Mouse (Mus musculus) embryonic facial prominence, embryonic 11.5 days (tissue): ENCODE data around the gene 1700028J19Rik. TPM values are rescaled to one million over a fixed set of nuclear protein-coding genes. Genes with fewer than 3 reads are reported as not detected.
"Not testable (repeated sequence)": the region's sequence is repeated elsewhere in the genome, so short reads cannot be mapped to it uniquely, and the experiment has no call there.

Source experiments
- ATAC-seq: fragments of 200-750 bp; cut with Nextera tagmentation; replicated peaks from 2 replicates; pipeline ENCODE4 v1.8.0; 2017; ENCODE audit warnings: low read depth; ENCODE audit not compliant: insufficient number of reproducible peaks, low FRiP score, low TSS enrichment
- DNase-seq: peaks from one replicate; pipeline ENCODE4 v3.0.0-alpha.2; 2015; ENCODE audit warnings: low spot score
- H3K27ac ChIP-seq: fragments of 300-500 bp; sonication (generic); replicated peaks from 2 replicates; pipeline ENCODE4 v1.5.1; 2014; ENCODE audit warnings: mild to moderate bottlenecking, low read depth, low read length, control low read depth
- H3K27me3 ChIP-seq: fragments of 300-500 bp; sonication (generic); 2 replicates; pipeline ENCODE4 v1.6.1; 2014; ENCODE audit warnings: mild to moderate bottlenecking, low read length, moderate library complexity, mixed read lengths; ENCODE audit not compliant: control insufficient read depth, insufficient read depth
- H3K36me3 ChIP-seq: fragments of 300-500 bp; sonication (generic); replicated peaks from 2 replicates; pipeline ENCODE4 v1.6.1; 2014; ENCODE audit warnings: low read depth, mild to moderate bottlenecking, low read length, moderate library complexity, mixed read lengths; ENCODE audit not compliant: control insufficient read depth, insufficient read depth
- H3K4me1 ChIP-seq: fragments of 300-500 bp; sonication (generic); 2 replicates; pipeline ENCODE4 v1.6.1; 2014; ENCODE audit warnings: low read length, mixed read lengths; ENCODE audit not compliant: control insufficient read depth, insufficient read depth
- H3K4me2 ChIP-seq: fragments of 300-500 bp; sonication (generic); 2 replicates; pipeline ENCODE4 v1.6.1; 2014; ENCODE audit warnings: low read depth, mild to moderate bottlenecking, control low read depth, low read length, moderate library complexity
- H3K4me3 ChIP-seq: fragments of 300-500 bp; sonication (generic); 2 replicates; pipeline ENCODE4 v1.5.1; 2014; ENCODE audit warnings: low read depth, low read length, control low read depth
- H3K9ac ChIP-seq: fragments of 300-500 bp; sonication (generic); replicated peaks from 2 replicates; pipeline ENCODE4 v1.6.1; 2014; ENCODE audit warnings: mild to moderate bottlenecking, control low read depth, low read length
- H3K9me3 ChIP-seq: fragments of 300-500 bp; sonication (generic); replicated peaks from 2 replicates; pipeline ENCODE4 v1.6.1; 2016; ENCODE audit warnings: mild to moderate bottlenecking, low read length, inconsistent platforms, mixed read lengths; ENCODE audit not compliant: control insufficient read depth
- WGBS: fragments of 180-500 bp; shearing (Covaris S2); extraction: QIAGEN DNeasy Blood & Tissue Kit; methylation state at CpG from one replicate; pipeline ENCODE4 v1.1.7; 2014; 5-methylcytosine and 5-hydroxymethylcytosine counted together
- polyA plus RNA-seq: library from polyadenylated mRNA; unstranded; fragments of >200 nt; fragmentation: Nextera tagmentation; extraction: Ambion mirVana; gene quantifications from 2 replicates; pipeline ENCODE4 v1.2.1, GENCODE M21; 2014

1700028J19Rik gene
- polyA plus RNA-seq, 1 experiment from 2014 or later, result 1.00 TPM

DNA sequence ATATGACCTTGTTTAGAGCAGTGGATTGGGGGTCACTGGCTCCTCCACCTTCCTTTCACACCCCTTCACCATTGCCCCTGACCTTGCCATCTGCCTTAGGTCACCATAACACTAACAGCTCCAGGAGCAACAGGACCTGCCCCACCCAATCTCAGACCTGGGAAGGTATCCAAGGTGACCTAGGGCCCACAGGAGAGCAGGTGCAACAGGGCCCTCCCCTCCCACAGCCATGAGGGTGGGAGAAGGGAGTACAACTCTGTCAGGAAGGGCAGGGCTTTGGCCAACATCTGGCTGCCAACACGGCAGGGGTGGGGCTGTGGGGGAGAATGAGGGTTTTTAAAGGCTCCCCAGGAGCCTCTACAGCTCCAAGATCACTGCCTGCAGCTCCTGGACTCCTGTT is 21.4 kb downstream of the 1700028J19Rik start, which contains the start of gene Klk1:
Gene Klk1, plus strand, starts transcription at position 285 of the 400 bp plus-strand sequence.
- DNase-seq (no peak), ATAC-seq (no peak)
- Histone ChIP-seq H3K27me3 (no peaks in the 10 kb centered on the region), H3K9ac (no peak within 1 kb of the TSS), H3K4me1 (no peaks in the 10 kb centered on the region), H3K9me3 (no peaks in the 10 kb centered on the region), H3K4me2 (no peak within 1 kb of the TSS), H3K4me3 (no peak within 1 kb of the TSS), H3K27ac (no peak within 1 kb of the TSS), H3K36me3 (no peaks in the 10 kb centered on the region)
- 73% methylated on average over 1 of the region's 1 CpGs for WGBS

DNA sequence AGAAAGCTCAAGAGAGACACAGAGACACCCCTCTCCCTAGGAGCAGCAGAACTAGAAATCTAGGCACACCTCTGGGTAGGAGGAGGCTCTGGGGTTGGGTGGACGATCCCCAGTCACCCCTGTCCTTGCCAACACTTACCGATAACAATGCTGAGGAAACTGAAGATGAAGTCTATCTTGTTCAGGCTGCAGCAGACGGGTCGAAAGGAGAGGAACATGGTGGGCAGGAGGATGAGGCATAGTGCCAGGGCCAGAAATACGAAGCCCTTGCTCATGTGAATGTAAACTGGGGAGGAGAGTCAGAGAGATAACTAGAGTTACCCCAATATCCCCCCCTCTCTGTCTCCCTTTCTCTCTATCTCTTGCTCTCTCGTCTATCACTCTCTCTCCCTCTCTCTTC is 24.2 kb downstream of the 1700028J19Rik start:
- not testable (repeated sequence) for H3K36me3 ChIP-seq, H3K9ac ChIP-seq, H3K4me3 ChIP-seq, ATAC-seq, H3K4me1 ChIP-seq, DNase-seq, H3K27me3 ChIP-seq, H3K9me3 ChIP-seq, H3K27ac ChIP-seq, H3K4me2 ChIP-seq
- WGBS, result 89% methylated on average over 6 of the region's 6 CpGs

DNA sequence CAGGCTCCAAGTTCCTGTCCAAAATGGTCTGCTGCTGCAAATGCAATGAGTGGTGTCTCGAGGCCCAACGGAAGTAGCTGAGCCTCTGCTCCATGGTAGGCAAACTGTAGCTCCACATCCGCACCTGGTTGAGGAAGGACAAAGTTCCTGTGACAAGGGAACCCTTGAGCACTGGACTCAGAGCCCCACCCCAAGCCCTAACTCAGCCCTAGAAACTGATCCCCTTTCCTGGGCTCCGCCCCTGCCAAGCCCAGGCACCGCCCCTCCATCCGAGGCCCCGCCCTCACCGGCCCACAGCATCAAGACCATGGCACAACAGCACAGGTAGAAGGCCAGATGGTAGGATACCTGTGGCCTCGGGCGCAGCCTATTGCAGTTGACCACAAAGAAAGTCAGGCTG is 24.9 kb downstream of the 1700028J19Rik start:
- 68% methylated on average over 8 of the region's 10 CpGs for WGBS
- not testable (repeated sequence) for ATAC-seq, H3K27me3 ChIP-seq, H3K9ac ChIP-seq, H3K4me2 ChIP-seq, H3K36me3 ChIP-seq, DNase-seq, H3K4me1 ChIP-seq, H3K27ac ChIP-seq, H3K9me3 ChIP-seq, H3K4me3 ChIP-seq

DNA sequence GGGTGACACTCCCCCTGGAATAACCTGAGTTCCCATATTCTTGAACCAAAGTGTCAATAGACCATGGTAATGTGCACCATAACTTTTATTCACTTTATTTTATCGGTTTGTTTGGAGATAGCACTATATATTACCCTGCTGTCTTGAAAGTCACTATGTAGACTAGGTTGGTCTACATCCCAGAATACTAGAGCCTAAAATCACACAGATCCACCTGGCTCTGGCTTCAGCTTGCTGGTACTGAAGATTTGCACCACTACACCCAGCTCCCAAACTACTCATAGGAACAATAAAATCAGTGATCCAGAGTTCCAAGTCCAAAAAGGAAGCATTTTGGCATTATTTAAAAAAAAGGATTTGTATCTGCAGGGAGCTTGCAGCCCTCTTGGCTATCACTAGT is 30.9 kb downstream of the 1700028J19Rik start, which contains the start of gene Klk1b5:
Gene Klk1b5, plus strand, starts transcription at position 301 of the 400 bp plus-strand sequence.
- ATAC-seq (no peak), DNase-seq (no peak)
- Histone ChIP-seq H3K9me3 (no peaks in the 10 kb centered on the region), H3K27me3 (no peaks in the 10 kb centered on the region), H3K4me1 (no peaks in the 10 kb centered on the region), H3K4me3 (no peak within 1 kb of the TSS), H3K27ac (no peak within 1 kb of the TSS), H3K9ac (no peak within 1 kb of the TSS), H3K36me3 (no peaks in the 10 kb centered on the region), H3K4me2 (no peak within 1 kb of the TSS)
- WGBS, result 81% methylated on average over 1 of the region's 1 CpGs

DNA sequence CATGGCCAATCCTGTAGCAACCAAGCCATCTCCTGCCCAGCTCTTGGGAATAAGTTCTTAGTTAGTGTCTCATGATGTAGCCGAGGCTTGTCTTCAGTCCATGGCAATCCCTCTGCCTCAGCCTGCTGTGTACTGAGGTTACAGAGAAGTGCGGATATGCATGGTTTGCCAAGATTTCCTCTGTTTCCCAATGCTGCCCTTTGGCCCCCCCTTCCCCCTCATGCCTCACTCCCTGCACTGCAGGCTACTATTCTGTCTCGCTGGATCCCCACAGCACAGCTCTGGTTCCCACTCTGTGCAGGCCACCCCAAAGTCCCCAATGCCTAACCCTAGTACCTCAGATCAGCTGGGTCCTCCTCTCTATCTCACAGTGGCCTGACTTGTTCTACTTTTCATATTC is 38.2 kb downstream of the 1700028J19Rik start:
- Histone ChIP-seq H3K9me3 (no peaks in the 10 kb centered on the region), H3K4me3 (no peak overlapping the region), H3K27me3 (no peaks in the 10 kb centered on the region), H3K27ac (no peak overlapping the region), H3K4me2 (no peak overlapping the region), H3K36me3 (no peaks in the 10 kb centered on the region), H3K9ac (no peak overlapping the region), H3K4me1 (no peaks in the 10 kb centered on the region)
- ATAC-seq (no peak), DNase-seq (no peak)
- 83% methylated on average over 3 of the region's 3 CpGs for WGBS

DNA sequence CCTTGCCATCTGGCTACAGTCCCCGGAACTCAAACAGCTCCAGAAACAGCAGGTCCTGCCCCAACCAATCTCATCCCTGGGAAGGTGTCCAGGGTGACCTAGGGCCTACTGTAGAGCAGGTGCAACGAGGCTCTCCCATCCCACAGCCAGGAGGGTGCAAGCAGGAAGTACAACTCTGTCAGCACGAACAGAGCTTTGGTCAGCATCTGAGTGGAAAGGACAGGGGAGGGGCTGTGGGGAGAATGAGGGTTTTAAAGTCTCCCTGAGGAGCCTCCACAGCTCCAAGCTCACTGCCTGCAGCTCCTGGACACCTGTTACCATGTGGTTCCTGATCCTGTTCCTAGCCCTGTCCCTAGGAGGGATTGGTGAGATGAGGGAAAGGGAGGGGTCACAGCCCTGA is 39.4 kb downstream of the 1700028J19Rik start, which contains the start of gene Klk1b4:
Gene Klk1b4, plus strand, starts transcription at position 301 of the 400 bp plus-strand sequence.
- WGBS, result 63% methylated on average over 3 of the region's 3 CpGs
- not testable (repeated sequence) for DNase-seq, H3K9me3 ChIP-seq

DNA sequence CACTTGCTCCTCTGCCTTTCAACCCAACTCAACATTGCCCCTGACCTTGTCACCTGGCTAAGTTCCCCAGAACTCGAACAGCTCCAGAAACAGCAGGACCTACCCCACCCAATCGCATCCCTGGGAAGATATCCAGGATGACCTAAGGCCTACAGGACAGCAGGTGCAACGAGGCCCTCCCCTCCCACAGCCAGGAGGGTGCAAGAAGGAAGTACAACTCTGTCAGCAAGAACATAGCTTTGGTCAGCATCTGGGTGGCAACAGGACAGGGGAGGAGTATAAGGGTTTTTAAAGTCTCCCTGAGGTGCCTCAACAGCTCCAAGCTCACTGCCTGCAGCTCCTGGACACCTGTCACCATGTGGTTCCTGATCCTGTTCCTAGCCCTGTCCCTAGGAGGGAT is 48.6 kb downstream of the 1700028J19Rik start, which contains the start of gene Klk1b3:
Gene Klk1b3, plus strand, starts transcription at position 301 of the 400 bp plus-strand sequence.
- no peak for DNase-seq
- no peaks in the 10 kb centered on the region for H3K4me1 ChIP-seq
- no peak within 1 kb of the TSS for H3K4me2 ChIP-seq
- H3K36me3 ChIP-seq, result no peaks in the 10 kb centered on the region
- WGBS, result 63% methylated on average over 3 of the region's 3 CpGs
- ATAC-seq, result no peak
- H3K9ac ChIP-seq, result no peak within 1 kb of the TSS
- no peak within 1 kb of the TSS for H3K4me3 ChIP-seq
- H3K27ac ChIP-seq, result no peak within 1 kb of the TSS
- H3K9me3 ChIP-seq, result no peaks in the 10 kb centered on the region
- H3K27me3 ChIP-seq, result no peaks in the 10 kb centered on the region

More for the DNA sequence above, 39.4 kb downstream of the 1700028J19Rik start, which contains the start of gene Klk1b4:
- not testable (repeated sequence) for H3K4me2 ChIP-seq, H3K27ac ChIP-seq, H3K4me3 ChIP-seq, ATAC-seq, H3K4me1 ChIP-seq, H3K36me3 ChIP-seq, H3K9ac ChIP-seq, H3K27me3 ChIP-seq

DNA sequence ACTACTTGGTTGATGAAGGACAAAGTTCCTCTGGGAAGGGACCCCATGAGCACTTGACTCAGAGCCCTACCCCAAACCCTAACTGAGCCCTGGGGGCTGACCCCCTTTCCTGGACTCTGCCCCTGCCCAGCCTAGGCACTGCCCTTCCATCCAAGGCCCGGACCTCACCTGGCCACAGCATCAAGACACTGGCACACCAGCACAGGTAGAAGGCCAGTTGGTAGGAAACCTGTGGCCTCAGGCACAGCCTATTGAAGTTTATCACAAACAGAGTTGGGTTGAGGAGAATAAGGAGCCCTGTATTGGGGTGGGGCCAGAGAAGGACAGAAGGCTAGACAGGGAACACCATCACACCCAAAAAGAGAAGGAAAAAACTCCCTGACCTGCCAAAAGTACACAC is 53.0 kb downstream of the 1700028J19Rik start:
- not testable (repeated sequence) for H3K27ac ChIP-seq, ATAC-seq, H3K4me3 ChIP-seq, H3K9ac ChIP-seq, DNase-seq, H3K9me3 ChIP-seq, H3K4me1 ChIP-seq, H3K27me3 ChIP-seq, H3K4me2 ChIP-seq, H3K36me3 ChIP-seq
- WGBS, result 100% methylated on average over 1 of the region's 1 CpGs
